Mouse (Mus musculus) regulatory T cell (primary cell): ENCODE data around the gene Olfr205.
"Not testable (repeated sequence)": the region's sequence is repeated elsewhere in the genome, so short reads cannot be mapped to it uniquely, and the experiment has no call there.

Experiments used
- in situ Hi-C: fragments of 300-600 bp; cut with MboI, MseI; formaldehyde crosslinking; loops from one replicate; pipeline ENCODE4 v1.15.1; 2025; ENCODE audit warnings: high pct_unique_total_duplicates

Gene Olfr205

GRCm38 (mm10) chr16:59331038-59331437 lies at the start of gene Olfr205:
Gene Olfr205, minus strand, starts transcription at chr16:59331138.
- in situ Hi-C loops, result no loop called here

- in situ Hi-C loops, result no loop called here
Measured at GRCm38 (mm10) chr16:59363893-59364292, 33.0 kb upstream of the Olfr205 start, which contains the start of gene Olfr209. Gene Olfr209, minus strand, starts transcription at chr16:59363993.

- in situ Hi-C loops, result no loop called here
Measured at GRCm38 (mm10) chr16:59349146-59349545, 18.2 kb upstream of the Olfr205 start, which contains the start of gene Olfr206. Gene Olfr206, minus strand, starts transcription at chr16:59349246.

- in situ Hi-C loops, result not testable (repeated sequence)
Measured at GRCm38 (mm10) chr16:59323262-59323661, 7.7 kb downstream of the Olfr205 start.

GRCm38 (mm10) chr16:59318148-59318547 lies 12.8 kb downstream of the Olfr205 start, which contains the start of gene Olfr204:
Gene Olfr204, minus strand, starts transcription at chr16:59318248.
- in situ Hi-C loops, result no loop called here

GRCm38 (mm10) chr16:59298581-59298980 lies 32.4 kb downstream of the Olfr205 start, which contains the start of gene Olfr203:
Gene Olfr203, plus strand, starts transcription at chr16:59298881.
- in situ Hi-C loops, result no loop called here

- in situ Hi-C loops, result not testable (repeated sequence)
Measured at GRCm38 (mm10) chr16:59287576-59287975, 43.4 kb downstream of the Olfr205 start.

- in situ Hi-C loops, result no loop called here
Measured at GRCm38 (mm10) chr16:59286693-59287092, 44.2 kb downstream of the Olfr205 start, which contains the start of gene Olfr202. Gene Olfr202, minus strand, starts transcription at chr16:59286793.

GRCm38 (mm10) chr16:59283476-59283875 lies 47.5 kb downstream of the Olfr205 start:
- in situ Hi-C loops, result no loop called here

- in situ Hi-C loops, result no loop called here
Measured at GRCm38 (mm10) chr16:59280542-59280941, 50.4 kb downstream of the Olfr205 start.
